Mouse (Mus musculus): Measurements from ENCODE around the gene Arhgef40.

DNA sequence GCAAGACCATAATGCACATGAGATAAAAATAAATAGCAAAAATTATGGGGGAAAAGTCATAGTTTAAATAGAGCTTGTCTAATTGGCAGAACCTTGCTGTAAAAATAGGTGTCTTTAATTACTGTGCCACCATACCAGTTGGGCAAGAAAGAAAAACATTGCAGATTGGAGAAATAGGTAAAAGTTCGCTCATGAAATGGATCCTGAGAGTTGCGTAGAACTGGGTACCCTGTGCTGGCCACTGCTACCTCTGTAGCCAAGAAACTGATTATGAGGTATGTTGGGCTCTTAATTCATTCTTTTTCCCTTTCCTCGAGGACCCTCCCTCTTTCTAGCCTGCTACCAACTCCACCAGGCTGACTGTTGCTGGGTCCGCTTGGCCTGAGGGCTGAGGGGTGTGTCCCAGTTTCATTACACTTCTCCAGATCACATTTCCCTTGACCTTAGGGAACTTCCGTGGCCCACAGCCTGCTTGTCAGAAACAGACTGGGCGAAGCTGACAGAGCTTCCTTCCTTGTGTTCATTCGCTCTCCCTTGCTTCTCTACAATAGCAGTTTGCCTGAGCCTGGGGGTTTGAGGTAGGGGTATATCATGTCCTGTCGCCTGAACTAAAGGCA, 43.5 kb upstream of the Arhgef40 start:
- no peak for TF ChIP-seq POLR2A (IDR thresholded peaks at IDR 0.05; ENCODE audit: low read depth, low read length)
- TF ChIP-seq CTCF (IDR thresholded peaks at IDR 0.05; ENCODE audit: borderline replicate concordance, insufficient read depth, low read length): no peak

Measured in embryonic fibroblast, embryonic 13.5 days (primary cell).